Mouse (Mus musculus): ENCODE results near the gene Prcp. TPM values are rescaled to one million over a fixed set of nuclear protein-coding genes. Genes with fewer than 3 reads are reported as not detected.
A peak's percentile ranks its signal among the peaks of the same experiment; 100 is the strongest.

Gene Prcp
- polyA plus RNA-seq (2015; fragmentation: Nextera tagmentation; extraction: Ambion mirVana), result 12.2 and 15.0 TPM in 2 replicates

- ATAC-seq (ENCODE audit: low read depth), result peak; percentile 71
- H3K4me1 ChIP-seq (ENCODE audit: control insufficient read depth, low read depth, low read length), result peaks cover 28% of the 10 kb centered on the region
- H3K4me2 ChIP-seq (ENCODE audit: low read depth, low read length), result peak within 1 kb of the TSS; percentile 95
- H3K9ac ChIP-seq (ENCODE audit: low read depth, low read length), result peak within 1 kb of the TSS; percentile 91
- peak within 1 kb of the TSS; percentile 99 for H3K27ac ChIP-seq (ENCODE audit: low read length)
- H3K36me3 ChIP-seq (ENCODE audit: control insufficient read depth, insufficient read depth), result no peaks in the 10 kb centered on the region
- peak within 1 kb of the TSS; percentile 82 for H3K4me3 ChIP-seq (ENCODE audit: low read depth, low read length)
- WGBS (ENCODE audit: insufficient replicate concordance), result under 1% methylated on average over 53 of the region's 53 CpGs
- H3K27me3 ChIP-seq (ENCODE audit: control insufficient read depth, insufficient read depth, low read depth, low read length), result no peaks in the 10 kb centered on the region
- H3K9me3 ChIP-seq (replicated peaks; ENCODE audit: control insufficient read depth, low read length), result no peaks in the 10 kb centered on the region
Observed at GRCm38 (mm10) chr7:92874116-92874675, at the start of gene Prcp, which contains the start of gene Ddias. Gene Prcp (plus strand): TSS chr7:92874470. Gene Ddias (minus strand): TSS chr7:92874247.

DNA sequence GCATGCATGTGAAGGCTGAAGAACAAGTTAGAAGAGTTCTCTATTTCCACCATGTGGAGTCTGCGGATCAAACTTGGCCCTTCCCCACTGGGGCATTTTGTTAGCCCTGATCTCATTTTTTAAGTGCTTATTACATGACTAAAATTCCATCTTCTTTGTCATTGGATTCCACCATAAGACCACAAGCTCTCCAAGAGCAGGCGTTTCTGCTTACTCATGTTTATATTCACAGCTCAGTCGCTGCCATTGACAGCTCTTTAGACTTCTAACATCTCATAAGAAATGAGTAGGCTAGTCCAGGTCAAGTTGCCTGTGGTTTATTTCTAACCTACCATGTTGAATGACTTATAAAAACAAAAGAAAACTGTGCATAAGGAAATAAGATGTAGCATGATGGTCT lies 48.0 kb upstream of the Prcp start:
- Histone ChIP-seq H3K9ac (ENCODE audit: low read depth, low read length) (no peak overlapping the region), H3K4me3 (ENCODE audit: low read depth, low read length) (no peak overlapping the region), H3K36me3 (ENCODE audit: control insufficient read depth, insufficient read depth) (no peaks in the 10 kb centered on the region), H3K27me3 (ENCODE audit: control insufficient read depth, insufficient read depth, low read depth, low read length) (no peaks in the 10 kb centered on the region), H3K9me3 (replicated peaks; ENCODE audit: control insufficient read depth, low read length) (no peaks in the 10 kb centered on the region), H3K4me1 (ENCODE audit: control insufficient read depth, low read depth, low read length) (no peaks in the 10 kb centered on the region), H3K4me2 (ENCODE audit: low read depth, low read length) (no peak overlapping the region), H3K27ac (ENCODE audit: low read length) (no peak overlapping the region)
- WGBS (ENCODE audit: insufficient replicate concordance), result 74% methylated on average over 3 of the region's 3 CpGs
- ATAC-seq (ENCODE audit: low read depth), result no peak

DNA sequence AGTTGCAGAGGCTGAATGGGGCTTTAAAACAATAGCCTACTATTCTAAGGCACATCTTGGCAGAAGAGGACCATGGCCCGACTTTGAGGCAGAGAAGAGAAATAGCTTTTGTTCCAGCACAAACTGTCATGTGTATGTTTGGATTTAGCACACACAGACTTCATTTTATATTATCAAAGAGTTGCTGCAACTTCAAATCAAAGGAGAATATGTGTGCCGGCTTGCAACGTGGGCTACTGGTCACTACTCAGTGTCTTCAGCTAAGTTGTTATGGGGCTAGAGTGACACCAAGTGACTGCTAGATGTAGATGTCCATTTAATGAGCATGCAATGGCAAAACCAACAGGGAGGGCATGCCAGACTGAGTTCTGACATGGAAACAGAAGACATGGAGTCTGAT lies 46.3 kb upstream of the Prcp start:
- Histone ChIP-seq H3K4me2 (ENCODE audit: low read depth, low read length) (no peak overlapping the region), H3K27ac (ENCODE audit: low read length) (no peak overlapping the region), H3K4me3 (ENCODE audit: low read depth, low read length) (no peak overlapping the region), H3K36me3 (ENCODE audit: control insufficient read depth, insufficient read depth) (no peaks in the 10 kb centered on the region), H3K9me3 (replicated peaks; ENCODE audit: control insufficient read depth, low read length) (no peaks in the 10 kb centered on the region), H3K27me3 (ENCODE audit: control insufficient read depth, insufficient read depth, low read depth, low read length) (no peaks in the 10 kb centered on the region), H3K9ac (ENCODE audit: low read depth, low read length) (no peak overlapping the region), H3K4me1 (ENCODE audit: control insufficient read depth, low read depth, low read length) (no peaks in the 10 kb centered on the region)
- no peak for ATAC-seq (ENCODE audit: low read depth)
- 55% methylated on average over 3 of the region's 3 CpGs for WGBS (ENCODE audit: insufficient replicate concordance)

DNA sequence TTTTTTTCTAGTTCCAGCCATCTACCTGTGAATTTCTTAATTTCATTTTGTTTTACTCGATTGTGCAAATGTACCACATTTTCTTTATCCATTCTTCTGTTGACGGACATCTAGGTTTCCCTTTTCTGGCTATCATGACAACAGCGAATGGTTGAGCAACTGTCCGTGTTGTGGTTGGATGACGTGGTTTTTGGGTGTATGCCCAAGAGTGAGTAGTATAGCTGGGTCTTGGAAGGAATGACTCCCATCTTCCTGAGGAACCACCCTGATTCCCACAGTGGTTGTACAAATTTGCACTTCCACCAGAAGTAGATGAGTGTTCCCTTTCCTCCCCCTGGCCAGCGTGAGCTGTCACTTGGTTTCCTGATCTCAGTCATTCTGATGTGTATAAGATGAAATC lies 41.9 kb upstream of the Prcp start:
- H3K9me3 ChIP-seq (replicated peaks; ENCODE audit: control insufficient read depth, low read length), result no peaks in the 10 kb centered on the region
- H3K4me3 ChIP-seq (ENCODE audit: low read depth, low read length), result no peak overlapping the region
- 48% methylated on average over 6 of the region's 6 CpGs for WGBS (ENCODE audit: insufficient replicate concordance)
- no peak overlapping the region for H3K27ac ChIP-seq (ENCODE audit: low read length)
- no peaks in the 10 kb centered on the region for H3K4me1 ChIP-seq (ENCODE audit: control insufficient read depth, low read depth, low read length)
- no peak for ATAC-seq (ENCODE audit: low read depth)
- no peaks in the 10 kb centered on the region for H3K27me3 ChIP-seq (ENCODE audit: control insufficient read depth, insufficient read depth, low read depth, low read length)
- H3K4me2 ChIP-seq (ENCODE audit: low read depth, low read length), result no peak overlapping the region
- H3K36me3 ChIP-seq (ENCODE audit: control insufficient read depth, insufficient read depth), result no peaks in the 10 kb centered on the region
- no peak overlapping the region for H3K9ac ChIP-seq (ENCODE audit: low read depth, low read length)

DNA sequence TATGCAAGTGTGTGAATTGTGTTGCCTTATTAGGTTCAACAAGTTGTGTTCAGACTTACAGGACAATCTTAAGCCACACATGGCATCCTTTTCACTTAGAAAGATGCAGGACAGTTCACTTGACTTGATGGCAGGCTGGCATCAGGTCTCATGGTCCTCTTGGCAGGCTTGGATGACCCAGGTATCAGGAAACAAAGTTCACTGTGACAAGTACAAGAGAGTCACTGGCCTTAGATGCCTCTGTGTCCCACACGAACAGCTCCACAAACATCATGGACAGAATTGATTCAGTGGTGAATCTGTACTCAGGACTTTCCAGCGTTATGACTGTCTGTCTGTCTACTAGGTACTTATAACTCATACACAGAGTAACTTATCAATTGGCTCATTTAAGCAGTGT lies 39.9 kb upstream of the Prcp start:
- no peaks in the 10 kb centered on the region for H3K27me3 ChIP-seq (ENCODE audit: control insufficient read depth, insufficient read depth, low read depth, low read length)
- WGBS (ENCODE audit: insufficient replicate concordance), result 60% methylated on average over 2 of the region's 2 CpGs
- no peaks in the 10 kb centered on the region for H3K9me3 ChIP-seq (replicated peaks; ENCODE audit: control insufficient read depth, low read length)
- H3K4me1 ChIP-seq (ENCODE audit: control insufficient read depth, low read depth, low read length), result no peaks in the 10 kb centered on the region
- no peak overlapping the region for H3K4me3 ChIP-seq (ENCODE audit: low read depth, low read length)
- H3K36me3 ChIP-seq (ENCODE audit: control insufficient read depth, insufficient read depth), result no peaks in the 10 kb centered on the region
- no peak overlapping the region for H3K4me2 ChIP-seq (ENCODE audit: low read depth, low read length)
- no peak overlapping the region for H3K27ac ChIP-seq (ENCODE audit: low read length)
- H3K9ac ChIP-seq (ENCODE audit: low read depth, low read length), result no peak overlapping the region
- no peak for ATAC-seq (ENCODE audit: low read depth)

DNA sequence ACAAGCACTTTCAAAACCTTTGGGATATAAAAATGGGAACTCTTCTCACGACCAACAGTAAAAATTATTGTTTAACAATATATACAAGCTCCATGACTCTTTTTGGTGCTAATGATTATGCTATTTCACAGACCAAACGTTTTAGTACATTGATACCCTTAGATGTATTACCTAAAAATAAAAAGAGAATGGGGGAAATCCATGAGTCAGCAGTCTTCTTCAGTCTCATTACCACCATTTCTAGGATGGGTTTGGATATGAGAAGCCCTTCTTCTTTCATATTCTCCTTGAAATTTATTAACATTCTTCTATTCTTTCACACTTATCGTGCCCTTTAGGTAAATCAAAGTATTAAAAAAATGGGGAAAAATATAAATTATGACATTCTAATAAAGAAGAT lies 37.8 kb upstream of the Prcp start:
- H3K4me1 ChIP-seq (ENCODE audit: control insufficient read depth, low read depth, low read length), result no peaks in the 10 kb centered on the region
- no peaks in the 10 kb centered on the region for H3K9me3 ChIP-seq (replicated peaks; ENCODE audit: control insufficient read depth, low read length)
- 60% methylated on average over 3 of the region's 3 CpGs for WGBS (ENCODE audit: insufficient replicate concordance)
- H3K27me3 ChIP-seq (ENCODE audit: control insufficient read depth, insufficient read depth, low read depth, low read length), result no peaks in the 10 kb centered on the region
- no peak for ATAC-seq (ENCODE audit: low read depth)
- no peaks in the 10 kb centered on the region for H3K36me3 ChIP-seq (ENCODE audit: control insufficient read depth, insufficient read depth)
- no peak overlapping the region for H3K9ac ChIP-seq (ENCODE audit: low read depth, low read length)
- no peak overlapping the region for H3K4me3 ChIP-seq (ENCODE audit: low read depth, low read length)
- no peak overlapping the region for H3K4me2 ChIP-seq (ENCODE audit: low read depth, low read length)
- H3K27ac ChIP-seq (ENCODE audit: low read length), result no peak overlapping the region

GRCm38 (mm10) chr7:92837226-92837625 lies 37.0 kb upstream of the Prcp start:
- Histone ChIP-seq H3K27ac (ENCODE audit: low read length) (no peak overlapping the region), H3K9me3 (replicated peaks; ENCODE audit: control insufficient read depth, low read length) (no peaks in the 10 kb centered on the region), H3K27me3 (ENCODE audit: control insufficient read depth, insufficient read depth, low read depth, low read length) (no peaks in the 10 kb centered on the region), H3K4me3 (ENCODE audit: low read depth, low read length) (no peak overlapping the region), H3K36me3 (ENCODE audit: control insufficient read depth, insufficient read depth) (no peaks in the 10 kb centered on the region), H3K4me1 (ENCODE audit: control insufficient read depth, low read depth, low read length) (no peaks in the 10 kb centered on the region), H3K9ac (ENCODE audit: low read depth, low read length) (no peak overlapping the region), H3K4me2 (ENCODE audit: low read depth, low read length) (no peak overlapping the region)
- 51% methylated on average over 11 of the region's 11 CpGs for whole genome bisulfite sequencing (ENCODE audit: insufficient replicate concordance)
- ATAC-seq (ENCODE audit: low read depth), result 0 out of 2 replicates have a peak, but pooled peaks have one; percentile 5

DNA sequence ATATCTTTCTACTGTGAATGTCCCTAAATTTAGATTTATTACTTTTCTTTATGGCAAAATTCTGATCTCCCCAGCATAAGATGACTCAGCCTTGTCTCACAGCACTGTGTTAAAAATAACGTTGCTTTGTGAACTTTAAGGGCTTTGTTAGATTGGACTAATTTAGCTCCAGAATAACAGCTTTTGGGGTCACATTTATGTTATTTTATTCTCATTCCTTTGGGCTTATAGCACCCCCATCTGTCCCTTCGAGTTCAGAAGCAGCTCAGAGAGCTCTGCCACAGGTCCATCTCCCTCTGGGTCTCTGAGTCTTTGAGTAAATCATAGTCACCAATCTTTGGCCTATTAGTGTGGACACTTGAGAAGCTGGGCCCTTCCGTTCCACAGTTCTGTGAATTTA lies 36.4 kb upstream of the Prcp start:
- no peak for ATAC-seq (ENCODE audit: low read depth)
- H3K4me2 ChIP-seq (ENCODE audit: low read depth, low read length), result no peak overlapping the region
- no peaks in the 10 kb centered on the region for H3K27me3 ChIP-seq (ENCODE audit: control insufficient read depth, insufficient read depth, low read depth, low read length)
- H3K4me1 ChIP-seq (ENCODE audit: control insufficient read depth, low read depth, low read length), result no peaks in the 10 kb centered on the region
- no peak overlapping the region for H3K9ac ChIP-seq (ENCODE audit: low read depth, low read length)
- H3K4me3 ChIP-seq (ENCODE audit: low read depth, low read length), result no peak overlapping the region
- H3K36me3 ChIP-seq (ENCODE audit: control insufficient read depth, insufficient read depth), result no peaks in the 10 kb centered on the region
- 51% methylated on average over 3 of the region's 3 CpGs for WGBS (ENCODE audit: insufficient replicate concordance)
- no peaks in the 10 kb centered on the region for H3K9me3 ChIP-seq (replicated peaks; ENCODE audit: control insufficient read depth, low read length)
- H3K27ac ChIP-seq (ENCODE audit: low read length), result no peak overlapping the region

DNA sequence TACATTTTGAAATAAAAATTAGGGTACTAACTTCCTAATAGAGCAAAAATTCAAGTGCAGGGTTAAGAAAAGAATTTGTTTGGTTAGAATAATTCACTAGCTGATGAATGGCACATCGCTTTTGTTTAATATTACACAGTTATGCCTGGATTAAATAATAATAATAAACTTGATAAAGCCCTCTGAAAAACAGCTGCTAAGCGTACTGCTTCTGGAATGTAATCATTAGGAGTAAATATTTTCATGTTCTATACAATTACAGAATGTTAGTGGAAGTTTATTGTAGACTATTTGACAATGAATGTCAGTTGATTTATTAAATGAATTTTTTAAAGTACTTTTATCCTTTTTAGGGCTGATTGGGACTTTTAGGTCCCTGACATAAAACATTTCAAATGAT lies 32.0 kb upstream of the Prcp start:
- Histone ChIP-seq H3K9me3 (replicated peaks; ENCODE audit: control insufficient read depth, low read length) (no peaks in the 10 kb centered on the region), H3K36me3 (ENCODE audit: control insufficient read depth, insufficient read depth) (no peaks in the 10 kb centered on the region), H3K27me3 (ENCODE audit: control insufficient read depth, insufficient read depth, low read depth, low read length) (no peaks in the 10 kb centered on the region), H3K4me3 (ENCODE audit: low read depth, low read length) (no peak overlapping the region), H3K27ac (ENCODE audit: low read length) (no peak overlapping the region), H3K4me1 (ENCODE audit: control insufficient read depth, low read depth, low read length) (no peaks in the 10 kb centered on the region), H3K4me2 (ENCODE audit: low read depth, low read length) (no peak overlapping the region), H3K9ac (ENCODE audit: low read depth, low read length) (no peak overlapping the region)
- 54% methylated on average over 2 of the region's 2 CpGs for WGBS (ENCODE audit: insufficient replicate concordance)
- no peak for ATAC-seq (ENCODE audit: low read depth)

All from liver, embryonic 16.5 days (tissue).